In the genomic region with DNA sequence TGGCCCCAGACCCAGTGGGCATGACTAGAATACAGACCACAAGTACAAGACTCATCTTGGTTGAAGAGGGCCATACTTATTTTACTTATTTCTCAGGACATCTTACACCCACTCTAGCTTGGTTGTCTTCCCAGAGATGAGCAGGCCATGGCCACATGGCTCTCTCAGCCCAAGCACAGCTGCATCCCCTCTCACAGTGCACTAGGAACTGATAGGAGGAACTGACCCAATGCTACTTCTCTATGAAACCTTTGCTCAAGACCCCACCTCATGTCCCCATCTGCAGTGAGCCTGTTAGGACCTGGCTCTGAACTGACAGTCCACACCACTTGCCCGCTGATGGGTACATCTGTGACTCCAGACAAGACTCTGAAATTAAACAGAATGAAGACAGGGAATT, we compare ENCODE assay signal across 17 mouse cellular contexts.
DNase-seq lines count a peak whose midpoint lies in the region; ATAC-seq and TF ChIP-seq lines count a peak whose summit lies in the region.
"Had no signal": no experiment of that assay in that cellular context is flagged by ENCODE, and none has a peak within 500 bp of the region (broad histone marks: within the 10 kb centered on the region; RNA-seq: fewer than 3 reads in every experiment).

No protein-coding gene starts in this region.

- no peaks in the 10 kb centered on the region for H3K36me3 ChIP-seq in liver, postnatal 0 days (replicated peaks; ENCODE audit: insufficient read depth, low read length)
- H3K36me3 ChIP-seq in liver, embryonic 12.5 days, result no peaks in the 10 kb centered on the region
- H3K36me3 ChIP-seq: embryonic facial prominence, embryonic 15.5 days; liver, embryonic 13.5 days had no signal

- no peak for TF ChIP-seq CTCF in liver, postnatal 0 days (IDR thresholded peaks at IDR 0.05; ENCODE audit: low read depth)

- H3K27me3 ChIP-seq in liver, postnatal 0 days (ENCODE audit: insufficient read depth, low read length), result no peaks in the 10 kb centered on the region
- no peaks in the 10 kb centered on the region for H3K27me3 ChIP-seq in liver, embryonic 12.5 days (replicated peaks)
- H3K27me3 ChIP-seq: embryonic facial prominence, embryonic 15.5 days; liver, embryonic 13.5 days; Patski had no signal

- peak; percentile 95 for DNase-seq in heart, adult 11 months
- no peak for DNase-seq in heart, postnatal 14 days
- no peak for DNase-seq in liver, postnatal 0 days
- peak; percentile 18 to 31 for DNase-seq in monocyte, adult 2 months (ENCODE audit: low read depth in 1 of 2, low spot score in 2 of 2)
- no peak for DNase-seq in urinary bladder, postnatal 25 days (ENCODE audit: low spot score)
- DNase-seq in kidney, adult 18-20 months, result no peak
- DNase-seq: cerebellum, adult 18-20 months; heart, adult 2 months; left cerebral cortex, postnatal 4 days; liver, embryonic 13.5 days; midbrain, embryonic 14.5 days; right cerebral cortex, postnatal 25 days had no signal

- intact Hi-C loops in heart, postnatal 14 days (cut with DNase I), result no loop called here

- no peak overlapping the region for H3K4me3 ChIP-seq in liver, postnatal 0 days (ENCODE audit: low read depth, low read length)
- H3K4me3 ChIP-seq in liver, embryonic 12.5 days, result no peak overlapping the region
- H3K4me3 ChIP-seq: embryonic facial prominence, embryonic 15.5 days; heart, adult 2 months; liver, embryonic 13.5 days had no signal

- H3K9ac ChIP-seq in liver, postnatal 0 days (replicated peaks), result no peak overlapping the region
- H3K9ac ChIP-seq in liver, embryonic 12.5 days, result no peak overlapping the region
- H3K9ac ChIP-seq: embryonic facial prominence, embryonic 15.5 days; liver, embryonic 13.5 days had no signal

- ATAC-seq in liver, postnatal 0 days, result peak; percentile 56
- ATAC-seq in liver, embryonic 12.5 days, result no peak
- no peak for ATAC-seq in megakaryocyte-erythroid progenitor cell, adult 5-6 weeks (replicated peaks; ENCODE audit: low FRiP score, low TSS enrichment, poor library complexity, severe bottlenecking)
- ATAC-seq: hindbrain, postnatal 0 days; Patski had no signal

- peak overlapping the region; percentile 62; the same call in 1 of the 2 replicates for H3K27ac ChIP-seq in liver, postnatal 0 days (ENCODE audit: low read depth)
- H3K27ac ChIP-seq in liver, embryonic 12.5 days, result no peak overlapping the region
- H3K27ac ChIP-seq: embryonic facial prominence, embryonic 15.5 days; heart, adult 2 months; hindbrain, postnatal 0 days; liver, embryonic 13.5 days had no signal

- no peaks in the 10 kb centered on the region for H3K4me1 ChIP-seq in liver, postnatal 0 days (ENCODE audit: insufficient read depth)
- no peaks in the 10 kb centered on the region for H3K4me1 ChIP-seq in liver, embryonic 12.5 days
- H3K4me1 ChIP-seq: liver, embryonic 13.5 days had no signal

- WGBS in liver, postnatal 0 days (ENCODE audit: insufficient replicate concordance), result 74% methylated on average over 1 of the region's 1 CpGs
- WGBS in liver, embryonic 12.5 days (ENCODE audit: insufficient replicate concordance), result 63% methylated on average over 1 of the region's 1 CpGs

- no peak for TF ChIP-seq EP300 in liver, postnatal 0 days (IDR thresholded peaks at IDR 0.05; ENCODE audit: low read depth)

- H3K4me2 ChIP-seq in liver, postnatal 0 days (ENCODE audit: low read depth, low read length), result no peak overlapping the region
- no peak overlapping the region for H3K4me2 ChIP-seq in liver, embryonic 12.5 days
- H3K4me2 ChIP-seq: embryonic facial prominence, embryonic 15.5 days; liver, embryonic 13.5 days had no signal

- H3K9me3 ChIP-seq in liver, postnatal 0 days (ENCODE audit: low read length), result no peaks in the 10 kb centered on the region
- H3K9me3 ChIP-seq in liver, embryonic 12.5 days (replicated peaks), result no peaks in the 10 kb centered on the region
- H3K9me3 ChIP-seq: embryonic facial prominence, embryonic 15.5 days; liver, embryonic 13.5 days had no signal

Comparison
In these comparisons a context has a peak if more than half of its experiments do, and no peak if none do; other contexts are left out.
1. DNase-seq: peak in heart, adult 11 months (single experiment) and monocyte, adult 2 months (2 of 2); none in heart, postnatal 14 days (0 of 2), liver, postnatal 0 days (single experiment), urinary bladder, postnatal 25 days (single experiment) and kidney, adult 18-20 months (single experiment).